Mouse (Mus musculus) spleen, adult 2 months (tissue): ENCODE results near the gene Igsf21.

Experiments used
- CTCF ChIP-seq: fragments of 200-500 bp; IDR thresholded peaks from 2 replicates; pipeline ENCODE4 v1.5.1; 2011; ENCODE audit warnings: mild to moderate bottlenecking, inconsistent platforms; ENCODE audit not compliant: insufficient read depth, insufficient read length, insufficient replicate concordance; ENCODE audit errors: extremely low read depth
- POLR2A ChIP-seq: fragments of 200-500 bp; IDR thresholded peaks from 2 replicates; pipeline ENCODE4 v1.6.1; 2011; ENCODE audit warnings: low read depth, low read length, inconsistent platforms

GRCm38 (mm10) chr4:140033394-140033793 is 213.2 kb downstream of the Igsf21 start:
- TF ChIP-seq CTCF, result peak; percentile 44; the same call in 1 of the 2 replicates
- TF ChIP-seq POLR2A, result no peak
